Mouse (Mus musculus) left cerebral cortex, postnatal 10 days (tissue): ENCODE results near the gene Capn10. TPM values are rescaled to one million over a fixed set of nuclear protein-coding genes. Genes with fewer than 3 reads are reported as not detected.

Experiments used
- total RNA-seq, 2 experiments: library from RNA; stranded (reverse); gene quantifications; 2 replicates each; pipeline ENCODE4 v1.2.3; 2021

Capn10 gene
- total RNA-seq, 2 experiments from 2014 or later = 50.3 to 51.0 TPM

Other genes starting within 250 kb of the Capn10 start
- 100 to 1,000 TPM; 124 to 125 TPM for gene Gpc1, start 102.7 kb upstream of the Capn10 start, total RNA-seq
- gene Ankmy1, start 31.5 kb upstream of the Capn10 start, total RNA-seq = under 1 TPM in 1 of 2 experiments, not detected in 1; 0.17 TPM
- gene Dusp28, start 27.4 kb upstream of the Capn10 start, total RNA-seq = 1 to 10 TPM; 7.1 to 7.2 TPM
- 10 to 100 TPM; 41.5 to 41.7 TPM for gene Rnpepl1, start 23.6 kb upstream of the Capn10 start, total RNA-seq
- under 1 TPM; 0.11 to 0.22 TPM for gene Gpr35, start 16.5 kb downstream of the Capn10 start, total RNA-seq
- not detected for gene Aqp12, start 72.0 kb downstream of the Capn10 start, total RNA-seq
- 100 to 1,000 TPM; 908 to 919 TPM for gene Kif1a, start 167.6 kb downstream of the Capn10 start, total RNA-seq
- gene Agxt, start 200.9 kb downstream of the Capn10 start, total RNA-seq = not detected
- gene 2310007B03Rik, start 226.6 kb downstream of the Capn10 start, total RNA-seq = not detected
- under 1 TPM; 0.16 to 0.17 TPM for gene Crocc2, start 234.3 kb downstream of the Capn10 start, total RNA-seq